Mouse (Mus musculus) left cerebral cortex, adult 11 months (tissue): ENCODE results near the gene Gja4.
A peak's percentile ranks its signal among the peaks of the same experiment; 100 is the strongest.

Experiments used
- DNase-seq: peaks from one replicate; pipeline ENCODE4 v3.0.0; 2022; ENCODE audit warnings: low spot score

Gja4 gene

GRCm38 (mm10) chr4:127324296-127324695, 10.5 kb upstream of the Gja4 start:
- no peak for DNase-seq

GRCm38 (mm10) chr4:127323651-127324050, 9.8 kb upstream of the Gja4 start:
- DNase-seq, result no peak

- peak; percentile 47 for DNase-seq
These were observed 5.8 kb upstream of the Gja4 start for GRCm38 (mm10) chr4:127319613-127320012.

- DNase-seq, result no peak
These were observed 3.3 kb upstream of the Gja4 start for GRCm38 (mm10) chr4:127317143-127317542.

GRCm38 (mm10) chr4:127315753-127316152, 1.9 kb upstream of the Gja4 start:
- DNase-seq, result no peak

GRCm38 (mm10) chr4:127314585-127314984, 746 bp upstream of the Gja4 start:
- DNase-seq, result no peak

DNA sequence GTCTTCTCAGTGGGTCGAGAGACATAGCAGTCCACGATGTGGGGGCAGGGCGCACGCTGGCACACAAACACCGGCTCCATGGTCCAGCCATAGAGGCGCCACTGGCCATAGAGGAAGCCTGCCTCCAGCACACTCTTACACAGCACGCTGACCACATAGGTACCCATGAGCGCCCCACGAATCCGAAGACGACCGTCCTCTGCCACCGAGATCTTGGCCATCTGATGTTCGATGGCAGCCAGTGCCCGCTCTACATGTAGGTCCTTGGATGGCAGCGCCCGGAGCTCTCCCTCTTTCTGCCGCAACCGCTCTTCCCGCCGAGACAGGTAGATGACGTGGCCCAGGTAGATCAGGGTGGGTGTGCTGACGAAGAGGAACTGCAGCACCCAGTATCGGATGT, 1.5 kb downstream of the Gja4 start:
- DNase-seq, result no peak

DNA sequence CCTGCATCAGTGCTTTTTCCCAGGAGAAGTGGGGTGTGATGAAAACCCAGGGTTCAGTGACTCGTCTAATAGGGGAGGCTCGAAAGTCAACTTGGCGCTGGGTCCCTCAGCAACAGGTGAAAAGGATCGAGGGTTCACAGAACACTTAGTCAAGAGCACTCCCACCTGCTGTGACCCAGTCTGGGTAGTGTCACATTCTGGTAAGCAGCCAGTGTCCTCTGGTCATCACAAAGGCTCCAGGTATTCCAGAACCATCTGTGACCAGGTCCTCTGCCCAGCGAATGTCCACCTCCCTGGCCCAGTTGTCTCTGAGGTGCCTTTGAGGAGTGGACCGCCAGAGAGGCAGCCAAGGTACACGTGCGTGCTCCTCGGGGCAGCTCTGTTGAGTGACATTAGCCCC, 2.3 kb downstream of the Gja4 start:
- DNase-seq, result no peak

- DNase-seq, result no peak
These were observed 6.9 kb downstream of the Gja4 start for GRCm38 (mm10) chr4:127306915-127307314.

DNA sequence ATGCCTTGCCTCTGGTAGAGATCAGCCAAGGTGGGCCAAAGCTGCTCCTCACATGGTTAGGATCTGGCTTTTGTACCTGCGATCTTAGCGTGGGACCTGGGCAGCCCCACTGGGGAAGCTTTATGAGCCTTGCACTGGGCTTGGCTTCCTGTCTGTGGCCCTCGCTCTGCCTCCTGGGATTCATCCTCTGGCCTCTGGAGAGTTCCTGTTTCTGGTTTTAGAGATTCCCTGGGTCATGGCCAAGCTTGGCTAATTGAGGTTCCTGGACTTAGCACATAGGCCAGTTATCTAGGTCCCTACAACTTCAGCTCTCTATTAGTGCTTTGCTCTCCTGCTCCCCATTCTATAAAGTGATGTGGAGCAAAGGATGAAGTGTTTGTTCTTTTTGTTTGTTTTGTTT, 10.0 kb downstream of the Gja4 start:
- no peak for DNase-seq

DNA sequence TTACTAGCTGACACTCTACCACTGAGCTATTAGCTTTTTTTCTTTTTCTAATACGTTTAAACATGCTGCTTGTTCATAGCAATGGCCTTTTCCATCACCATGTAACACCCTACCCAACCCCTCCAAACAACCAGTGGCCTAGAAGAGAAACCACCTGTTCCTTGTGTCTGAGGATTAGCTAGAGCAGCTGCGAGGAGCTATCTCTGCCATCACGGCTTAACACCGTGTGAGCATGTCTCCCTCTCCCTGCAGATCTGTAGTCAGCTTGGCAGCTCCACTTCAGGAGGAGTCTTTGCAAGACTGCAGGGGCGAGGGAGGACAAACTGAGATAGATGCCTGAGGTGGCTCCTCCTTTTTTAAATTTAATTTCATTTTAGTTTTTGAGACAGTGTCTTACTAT, 13.3 kb downstream of the Gja4 start:
- DNase-seq, result no peak

DNA sequence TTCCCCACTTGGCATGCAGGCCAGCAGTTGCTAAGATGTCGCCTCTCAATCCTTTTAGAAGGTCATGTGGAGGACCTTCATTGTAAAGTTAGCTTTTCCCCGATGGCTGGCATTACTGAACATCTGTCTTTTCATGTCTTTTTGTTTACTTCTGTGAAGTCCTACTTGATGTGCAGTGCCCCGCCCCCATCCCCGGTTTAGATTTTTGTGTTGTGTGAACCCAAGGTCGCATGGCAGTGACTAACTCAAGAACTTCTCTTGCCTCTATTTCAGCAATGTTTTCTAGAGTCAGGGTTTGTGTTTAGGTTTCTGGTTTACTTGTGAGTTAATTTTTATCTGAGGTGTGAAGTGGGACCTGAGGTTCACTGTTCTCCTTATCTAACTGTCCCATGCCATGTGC, 21.2 kb downstream of the Gja4 start:
- no peak for DNase-seq

DNA sequence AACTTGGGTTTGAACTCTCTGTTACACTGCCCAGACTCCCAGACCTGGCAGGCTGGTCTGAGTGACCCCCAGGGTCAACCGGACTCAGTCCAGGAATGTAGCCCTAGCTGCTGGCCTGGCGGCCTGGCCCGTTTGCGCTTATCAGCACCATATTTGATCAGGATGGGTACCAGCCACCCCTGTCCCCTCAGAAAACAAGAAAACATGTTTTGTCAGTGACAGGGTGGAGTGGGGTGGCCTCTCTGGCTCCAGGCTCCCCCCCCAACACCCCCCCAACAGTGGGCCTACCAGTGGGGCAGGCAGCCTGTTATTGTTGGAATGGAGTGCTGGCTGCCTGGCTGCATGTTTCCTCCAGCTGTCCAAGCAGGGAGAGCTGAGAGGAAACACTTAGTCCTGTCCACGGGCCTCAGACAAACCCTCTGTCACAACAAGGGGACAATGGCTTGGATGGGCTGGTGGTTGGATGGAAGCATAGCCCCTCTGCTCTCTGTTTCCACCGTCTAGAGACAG, 24.7 kb downstream of the Gja4 start:
- no peak for DNase-seq

DNA sequence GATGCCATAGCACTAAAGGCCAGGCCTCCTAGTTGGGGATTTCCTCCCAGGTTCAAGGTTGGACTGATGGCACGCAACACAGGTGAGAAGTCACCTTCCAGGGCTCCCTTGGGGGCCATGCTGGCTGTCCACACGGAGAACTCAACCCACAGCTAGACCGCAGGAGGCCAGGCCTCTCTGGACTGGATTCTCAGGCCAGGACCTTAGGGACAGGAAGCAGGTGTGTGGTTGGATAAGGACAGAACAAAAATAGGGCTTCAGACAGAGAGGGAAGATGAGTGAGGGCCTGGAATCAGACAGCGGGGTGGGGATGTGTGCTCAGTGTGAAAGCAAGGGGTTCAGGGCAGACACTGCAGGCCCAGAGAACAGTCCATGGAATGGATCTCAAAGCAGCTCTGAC, 26.9 kb downstream of the Gja4 start:
- no peak for DNase-seq

DNA sequence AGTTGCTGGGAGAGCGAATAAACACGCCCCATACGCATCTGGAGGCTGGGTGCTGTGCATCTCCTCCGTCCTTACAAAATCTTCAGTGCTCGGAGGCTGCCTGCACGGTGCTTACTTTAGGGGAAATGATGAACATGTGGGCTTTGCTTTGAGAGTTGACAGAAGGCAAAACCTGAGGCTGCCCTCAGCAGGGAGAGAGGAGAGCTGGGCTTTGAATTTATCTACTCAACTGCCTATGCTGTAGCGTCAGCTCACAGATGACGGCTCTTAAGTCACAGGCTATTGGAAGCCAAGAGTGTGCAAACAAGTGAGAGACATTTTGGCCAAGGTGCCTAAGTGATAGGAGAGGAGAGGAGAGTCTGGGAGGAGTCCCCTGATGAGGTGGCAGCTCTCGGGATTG, 34.6 kb downstream of the Gja4 start:
- no peak for DNase-seq

DNA sequence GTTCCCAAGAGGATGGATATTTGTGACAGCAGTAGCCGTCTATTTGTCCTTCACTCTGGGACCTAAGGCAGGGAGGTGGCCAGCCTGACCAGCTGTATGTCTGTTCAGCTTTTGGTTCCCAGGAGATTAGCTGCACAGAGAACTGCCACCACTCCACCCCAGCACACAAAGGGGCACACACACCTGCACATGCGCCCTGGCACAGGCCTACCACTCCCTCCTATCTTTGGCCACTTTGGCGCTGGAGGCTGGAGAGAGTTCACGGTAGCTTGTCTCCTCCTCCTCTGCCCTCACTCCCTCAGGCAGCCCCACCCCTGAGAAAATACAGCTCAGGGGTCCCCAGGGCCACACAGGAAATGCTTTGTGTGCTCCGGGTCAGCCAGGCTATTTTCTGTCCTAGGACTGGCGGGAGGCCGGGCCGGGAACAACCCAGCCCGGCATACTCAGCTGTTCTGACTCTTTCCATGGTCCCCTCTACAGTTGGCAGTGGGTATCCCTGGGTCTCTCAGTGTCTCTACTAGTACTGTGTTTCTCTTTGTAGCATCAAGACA, 35.3 kb downstream of the Gja4 start:
- no peak for DNase-seq

GRCm38 (mm10) chr4:127264183-127264554, 49.7 kb downstream of the Gja4 start:
- DNase-seq, result no peak

DNA sequence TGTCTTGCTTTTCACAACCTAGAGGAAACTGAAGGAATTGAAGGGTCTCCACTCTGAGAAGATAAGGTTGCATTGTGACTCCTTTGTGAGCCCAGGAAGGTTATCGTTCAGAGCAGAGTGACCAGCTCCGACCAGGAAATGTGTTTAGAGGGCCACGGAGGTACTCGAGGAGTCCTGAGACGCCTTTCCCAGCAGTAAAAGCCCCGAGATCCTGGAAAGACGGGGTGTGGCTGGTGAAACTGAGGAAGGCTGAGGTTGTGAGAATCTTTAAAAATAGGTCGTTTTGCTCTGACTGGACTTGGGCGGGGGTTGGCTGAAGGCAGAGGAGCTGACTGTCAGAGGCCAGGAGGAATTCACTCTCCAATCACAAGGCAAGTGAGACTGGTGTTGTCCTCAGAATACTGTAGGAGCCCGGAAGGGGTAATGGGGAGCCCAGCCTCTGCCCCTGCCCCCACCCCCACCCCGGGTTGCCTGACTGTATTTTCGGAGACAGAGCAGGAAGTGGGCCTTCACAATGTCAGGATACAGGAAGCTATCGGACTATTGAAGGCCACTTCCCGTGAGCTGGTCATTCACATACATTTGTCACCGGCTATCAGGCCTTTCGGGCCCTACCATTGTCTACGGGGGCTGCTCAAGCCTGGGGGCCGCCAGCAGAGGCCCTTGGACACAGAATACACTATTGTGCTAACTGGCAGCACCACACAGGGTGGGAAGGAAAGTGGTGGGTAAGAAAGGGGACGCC, 50.2 kb downstream of the Gja4 start:
- no peak for DNase-seq

GRCm38 (mm10) chr4:127261601-127262000, 52.2 kb downstream of the Gja4 start:
- no peak for DNase-seq
